Mouse (Mus musculus) small intestine, adult 2 months (tissue): ENCODE measurements at regions not wholly inside any gene's neighbourhood (a gene's known extent, or its start where the extent isn't known, plus 50 kb on each side); places are given as distances from the start of the nearest gene placed in this dataset.

ENCODE experiments used
- CTCF ChIP-seq: fragments of 200-500 bp; IDR thresholded peaks from 2 replicates; pipeline ENCODE4 v1.5.1; 2012; ENCODE audit warnings: low read depth, mild to moderate bottlenecking, control low read depth, inconsistent platforms, low read length, moderate library complexity, mixed read lengths; ENCODE audit not compliant: insufficient replicate concordance, insufficient read length; ENCODE audit errors: extremely low read depth
- POLR2A ChIP-seq: fragments of 200-500 bp; IDR thresholded peaks from 2 replicates; pipeline ENCODE4 v1.6.1; 2012; ENCODE audit warnings: low read depth, mild to moderate bottlenecking, control low read depth, inconsistent platforms, low read length, moderate library complexity

DNA sequence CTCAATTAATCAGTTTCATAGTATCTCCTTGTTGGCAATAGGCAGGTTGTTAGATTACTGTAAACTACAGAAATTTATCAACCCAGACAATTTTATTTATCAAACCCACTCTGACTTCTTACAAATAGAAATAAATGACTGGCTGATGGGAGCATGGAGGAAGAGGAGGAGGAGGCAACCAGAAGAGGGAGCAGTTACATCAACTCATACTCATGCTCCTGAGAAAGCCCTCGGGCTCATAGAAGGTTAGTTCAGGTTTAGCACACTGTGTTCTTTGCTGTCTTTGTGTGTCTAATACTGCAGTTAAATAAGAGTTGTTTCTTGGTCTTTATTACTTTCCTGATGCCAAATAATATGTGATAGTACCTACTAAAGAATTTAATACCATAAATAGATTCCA is 344.6 kb upstream of the 1700056E22Rik start:
- TF ChIP-seq POLR2A (no peak), CTCF (no peak)
